Mouse (Mus musculus): Measurements from ENCODE around the gene Spry2. TPM values are rescaled to one million over a fixed set of nuclear protein-coding genes. Genes with fewer than 3 reads are reported as not detected.

Gene Spry2
- total RNA-seq, 2 experiments from 2014 or later = 63.5 to 70.8 TPM

DNA sequence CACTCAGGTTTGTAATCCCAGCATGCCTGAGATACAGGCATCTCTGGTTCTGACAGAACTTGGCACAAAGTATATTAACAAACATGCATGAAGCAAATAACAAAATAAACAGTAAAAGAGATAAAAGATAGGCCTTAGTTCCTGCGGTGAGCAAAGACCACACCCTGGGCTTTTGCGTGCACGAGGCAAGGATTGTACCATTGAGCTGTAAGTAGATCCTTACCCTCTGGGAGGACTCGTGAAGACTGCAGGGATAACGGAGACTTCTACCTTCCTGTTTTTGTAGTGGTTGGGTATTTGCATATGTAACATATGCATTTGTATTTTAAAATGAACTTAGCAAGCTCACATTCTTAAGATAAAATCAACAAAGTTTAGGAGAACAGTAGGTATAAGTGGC, 37.7 kb downstream of the Spry2 start:
- DNase-seq (ENCODE audit: extremely low spot score in 1 of 2, low spot score in 2 of 2) = no peak
- intact Hi-C loops (cut with DNase I) = no loop called here

DNA sequence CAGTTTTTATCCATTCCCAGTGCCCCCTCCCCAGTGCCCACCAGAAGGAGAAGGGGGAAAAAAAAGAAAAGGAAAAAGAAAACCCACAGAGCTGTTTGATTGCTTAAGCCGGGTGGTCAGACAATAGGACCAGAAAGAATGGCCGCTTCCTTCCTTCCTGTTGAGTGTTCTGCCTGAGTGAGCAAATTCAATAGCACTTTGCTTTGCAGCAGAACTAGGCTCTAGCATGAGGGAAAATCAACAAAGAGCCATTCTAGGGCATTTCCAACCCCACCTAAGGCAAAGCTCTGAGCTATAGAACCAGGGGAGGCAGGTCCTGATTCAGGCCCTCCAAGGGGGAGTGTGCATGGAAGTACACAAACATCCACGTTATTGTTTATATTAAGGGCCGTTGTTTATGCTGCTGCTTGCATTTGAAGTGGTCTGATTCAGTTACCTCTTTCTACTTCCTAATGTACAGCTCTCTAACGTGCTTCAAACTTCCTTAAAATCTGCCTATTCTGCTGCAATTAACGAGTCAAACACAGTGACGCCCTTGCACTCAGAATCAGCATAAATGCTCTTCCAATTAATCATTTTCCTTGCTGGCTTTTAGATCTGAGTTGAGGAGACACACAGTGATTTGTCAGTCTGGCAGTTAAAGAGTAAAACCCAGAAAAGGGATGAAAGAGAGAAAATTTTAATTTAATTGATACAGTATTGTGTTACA, 45.1 kb downstream of the Spry2 start:
- DNase-seq (ENCODE audit: extremely low spot score in 1 of 2, low spot score in 2 of 2) = no peak

More for the DNA sequence above, 45.1 kb downstream of the Spry2 start:
- intact Hi-C loops (cut with DNase I) = no loop called here

Other genes with a start within 250 kb of the Spry2 start
- gene Trim52, start 209.4 kb upstream of the Spry2 start, total RNA-seq (2021) = not detected